9 mouse cellular contexts compared by ENCODE assay signal in the genomic region with DNA sequence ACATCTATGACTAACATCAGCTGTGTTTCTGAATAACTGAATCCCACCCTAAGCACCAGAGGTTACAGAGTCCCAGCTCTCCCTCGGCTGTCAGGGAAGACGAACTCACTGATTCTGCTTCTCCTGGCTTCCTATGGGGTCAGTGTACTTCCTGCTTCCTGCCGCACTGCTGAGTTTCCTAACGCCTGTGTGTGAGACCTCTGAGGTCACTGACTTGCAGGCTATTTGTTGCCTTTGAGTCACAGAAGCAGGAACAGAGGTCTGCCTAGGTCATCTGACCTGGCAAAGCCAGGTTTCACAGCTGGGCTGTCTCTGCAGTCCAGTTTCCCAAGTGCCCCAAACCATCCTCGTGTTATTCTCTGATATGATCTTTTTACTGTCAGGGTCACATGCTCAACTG. TPM values are rescaled to one million over a fixed set of nuclear protein-coding genes. Genes with fewer than 3 reads are reported as not detected.
DNase-seq lines count a peak whose midpoint lies in the region; ATAC-seq and TF ChIP-seq lines count a peak whose summit lies in the region.
"Had no signal": no experiment of that assay in that cellular context is flagged by ENCODE, and none has a peak within 500 bp of the region (broad histone marks: within the 10 kb centered on the region; RNA-seq: fewer than 3 reads in every experiment).

No protein-coding gene starts in this region.

- peak; percentile 79 for TF ChIP-seq EP300 in liver, postnatal 0 days (IDR thresholded peaks at IDR 0.05; ENCODE audit: low read depth)

- H3K4me1 ChIP-seq in liver, postnatal 0 days (ENCODE audit: insufficient read depth) = peaks cover 38% of the 10 kb centered on the region
- H3K4me1 ChIP-seq in stomach, embryonic 16.5 days (ENCODE audit: control insufficient read depth, insufficient read depth, low read length) = peaks cover 41% of the 10 kb centered on the region
- peaks cover 31% of the 10 kb centered on the region for H3K4me1 ChIP-seq in forebrain, embryonic 16.5 days (replicated peaks; ENCODE audit: control insufficient read depth, insufficient read depth, low read length)
- peaks cover 42% of the 10 kb centered on the region for H3K4me1 ChIP-seq in embryonic facial prominence, embryonic 10.5 days

- H3K9ac ChIP-seq in liver, postnatal 0 days (replicated peaks) = no peak overlapping the region
- no peak overlapping the region for H3K9ac ChIP-seq in stomach, embryonic 16.5 days (ENCODE audit: low read length)
- H3K9ac ChIP-seq in forebrain, embryonic 16.5 days (replicated peaks; ENCODE audit: low read depth, low read length) = no peak overlapping the region
- H3K9ac ChIP-seq: embryonic facial prominence, embryonic 13.5 days had no signal

- DNase-seq in gastrocnemius, postnatal 25 days = peak; percentile 36
- no peak for DNase-seq in gastrocnemius, postnatal 4 days (ENCODE audit: low spot score in 2 of 2)
- peak; percentile 49 for DNase-seq in heart, postnatal 4 days
- peak; percentile 67 for DNase-seq in liver, postnatal 0 days
- no peak for DNase-seq in embryonic facial prominence, embryonic 10.5 days (ENCODE audit: low spot score)
- DNase-seq in right cerebral cortex, postnatal 36 days (ENCODE audit: low spot score in 2 of 2) = no peak

- H3K27me3 ChIP-seq in liver, postnatal 0 days (ENCODE audit: insufficient read depth, low read length) = no peaks in the 10 kb centered on the region
- H3K27me3 ChIP-seq in stomach, embryonic 16.5 days (ENCODE audit: control insufficient read depth, insufficient read depth, low read length) = no peaks in the 10 kb centered on the region
- no peaks in the 10 kb centered on the region for H3K27me3 ChIP-seq in forebrain, embryonic 16.5 days (replicated peaks; ENCODE audit: control insufficient read depth, insufficient read depth, low read length)
- H3K27me3 ChIP-seq in embryonic facial prominence, embryonic 10.5 days (replicated peaks; ENCODE audit: low read depth, poor library complexity, severe bottlenecking) = no peaks in the 10 kb centered on the region
- H3K27me3 ChIP-seq: embryonic facial prominence, embryonic 13.5 days had no signal

- H3K36me3 ChIP-seq in liver, postnatal 0 days (replicated peaks; ENCODE audit: insufficient read depth, low read length) = no peaks in the 10 kb centered on the region
- no peaks in the 10 kb centered on the region for H3K36me3 ChIP-seq in stomach, embryonic 16.5 days (ENCODE audit: control insufficient read depth, insufficient read depth, low read length)
- no peaks in the 10 kb centered on the region for H3K36me3 ChIP-seq in forebrain, embryonic 16.5 days (ENCODE audit: control insufficient read depth, insufficient read depth)
- H3K36me3 ChIP-seq in embryonic facial prominence, embryonic 10.5 days (replicated peaks) = no peaks in the 10 kb centered on the region
- H3K36me3 ChIP-seq: embryonic facial prominence, embryonic 13.5 days had no signal

- H3K4me2 ChIP-seq in liver, postnatal 0 days (ENCODE audit: low read depth, low read length) = no peak overlapping the region; the same call in 1 of the 2 replicates
- H3K4me2 ChIP-seq in stomach, embryonic 16.5 days (ENCODE audit: low read depth, low read length) = no peak overlapping the region
- H3K4me2 ChIP-seq in forebrain, embryonic 16.5 days (ENCODE audit: low read length) = no peak overlapping the region
- H3K4me2 ChIP-seq: embryonic facial prominence, embryonic 13.5 days had no signal

- no peak for TF ChIP-seq CTCF in liver, postnatal 0 days (IDR thresholded peaks at IDR 0.05; ENCODE audit: low read depth)

- H3K4me3 ChIP-seq in liver, postnatal 0 days (ENCODE audit: low read depth, low read length) = no peak overlapping the region
- H3K4me3 ChIP-seq in stomach, embryonic 16.5 days (replicated peaks; ENCODE audit: low read length) = no peak overlapping the region
- no peak overlapping the region for H3K4me3 ChIP-seq in forebrain, embryonic 16.5 days (replicated peaks; ENCODE audit: low read length)
- no peak overlapping the region for H3K4me3 ChIP-seq in embryonic facial prominence, embryonic 10.5 days
- H3K4me3 ChIP-seq: embryonic facial prominence, embryonic 13.5 days had no signal

- H3K27ac ChIP-seq in liver, postnatal 0 days (ENCODE audit: low read depth) = peak overlapping the region; percentile 79
- H3K27ac ChIP-seq in stomach, embryonic 16.5 days (ENCODE audit: low read length) = peak overlapping the region; percentile 15; the same call in 1 of the 2 replicates
- no peak overlapping the region for H3K27ac ChIP-seq in forebrain, embryonic 16.5 days (ENCODE audit: low read length)
- no peak overlapping the region for H3K27ac ChIP-seq in embryonic facial prominence, embryonic 10.5 days (replicated peaks)
- H3K27ac ChIP-seq: embryonic facial prominence, embryonic 13.5 days had no signal

- ATAC-seq in liver, postnatal 0 days = peak; percentile 92
- ATAC-seq in stomach, embryonic 16.5 days (ENCODE audit: insufficient read depth, low FRiP score) = peak; percentile 26; the same call in 1 of the 2 replicates
- no peak for ATAC-seq in forebrain, embryonic 16.5 days

- 5% methylated on average over 5 of the region's 5 CpGs for WGBS in liver, postnatal 0 days (ENCODE audit: insufficient replicate concordance)
- WGBS in stomach, embryonic 16.5 days = 13% methylated on average over 5 of the region's 5 CpGs
- WGBS in forebrain, embryonic 16.5 days = 71% methylated on average over 5 of the region's 5 CpGs
- WGBS in embryonic facial prominence, embryonic 10.5 days = 27% methylated on average over 5 of the region's 5 CpGs

- H3K9me3 ChIP-seq in liver, postnatal 0 days (ENCODE audit: low read length) = no peaks in the 10 kb centered on the region
- H3K9me3 ChIP-seq in stomach, embryonic 16.5 days (replicated peaks; ENCODE audit: control insufficient read depth, low read length) = no peaks in the 10 kb centered on the region
- H3K9me3 ChIP-seq in forebrain, embryonic 16.5 days (ENCODE audit: control insufficient read depth, low read length) = no peaks in the 10 kb centered on the region
- H3K9me3 ChIP-seq in embryonic facial prominence, embryonic 10.5 days = no peaks in the 10 kb centered on the region
- H3K9me3 ChIP-seq: embryonic facial prominence, embryonic 13.5 days had no signal

RNA-seq across cellular contexts. Expression of gene B4galt5, which starts 30.0 kb away (rescaled TPM):
- total RNA-seq in gastrocnemius, postnatal 25 days (2021) = 1 to 10 TPM; 9.8 to 10.0 TPM
- 10 to 100 TPM; 40.0 to 41.0 TPM for total RNA-seq in gastrocnemius, postnatal 4 days (2021)
- 10 to 100 TPM; 30.3 to 33.9 TPM for total RNA-seq in heart, postnatal 4 days (2021)
- polyA plus RNA-seq in liver, postnatal 0 days (2015; fragmentation: Nextera tagmentation; extraction: Ambion mirVana) = 3.2 and 4.2 TPM in 2 replicates
- 7.0 and 7.5 TPM in 2 replicates for polyA plus RNA-seq in stomach, embryonic 16.5 days (2015; fragmentation: Nextera tagmentation; extraction: Ambion mirVana)
- polyA plus RNA-seq in forebrain, embryonic 16.5 days (2015; fragmentation: Nextera tagmentation; extraction: Ambion mirVana) = 9.9 and 12.5 TPM in 2 replicates
- 7.3 and 8.7 TPM in 2 replicates for polyA plus RNA-seq in embryonic facial prominence, embryonic 10.5 days (2016; fragmentation: Nextera tagmentation; extraction: Ambion mirVana)

Comparison
In these comparisons a context has a peak if more than half of its experiments do, and no peak if none do; other contexts are left out.
1. DNase-seq: peak in gastrocnemius, postnatal 25 days (single experiment), heart, postnatal 4 days (single experiment) and liver, postnatal 0 days (single experiment); none in gastrocnemius, postnatal 4 days (0 of 2), embryonic facial prominence, embryonic 10.5 days (single experiment) and right cerebral cortex, postnatal 36 days (0 of 2).
2. H3K27ac ChIP-seq: peak in liver, postnatal 0 days (single experiment) and stomach, embryonic 16.5 days (single experiment); none in forebrain, embryonic 16.5 days (single experiment) and embryonic facial prominence, embryonic 10.5 days (single experiment).